Mouse (Mus musculus) myocyte (in vitro differentiated cells): ENCODE measurements around the gene Kcnf1. TPM values are rescaled to one million over a fixed set of nuclear protein-coding genes. Genes with fewer than 3 reads are reported as not detected.
"Not testable (repeated sequence)": the region's sequence is repeated elsewhere in the genome, so short reads cannot be mapped to it uniquely, and the experiment has no call there.

Experiments
- H3K27me3 ChIP-seq: one replicate; pipeline ENCODE4 v1.6.1; 2011; ENCODE audit not compliant: control insufficient read depth, insufficient read depth, insufficient read length
- H3K36me3 ChIP-seq: one replicate; pipeline ENCODE4 v1.6.1; 2011; ENCODE audit not compliant: control insufficient read depth, insufficient read depth
- H3K4me2 ChIP-seq: one replicate; pipeline ENCODE4 v1.6.1; 2011; ENCODE audit warnings: low read depth, control low read depth
- H3K4me3 ChIP-seq: one replicate; pipeline ENCODE4 v1.5.1; 2011; ENCODE audit warnings: mild to moderate bottlenecking, control low read depth, moderate library complexity
- H3K79me2 ChIP-seq: one replicate; pipeline ENCODE4 v1.6.1; 2011; ENCODE audit not compliant: control insufficient read depth, insufficient read depth
- H3ac ChIP-seq: one replicate; pipeline ENCODE4 v1.6.1; 2011; ENCODE audit not compliant: control insufficient read depth, insufficient read length
- CEBPB ChIP-seq: IDR thresholded peaks from 2 replicates; pipeline ENCODE4 v1.6.1; 2011; ENCODE audit warnings: mild to moderate bottlenecking, moderate library complexity; ENCODE audit not compliant: poor library complexity, insufficient read depth, severe bottlenecking
- E2F4 ChIP-seq: IDR thresholded peaks from one replicate; pipeline ENCODE4 v1.6.1; 2011; ENCODE audit warnings: mild to moderate bottlenecking, control low read depth, moderate library complexity; ENCODE audit not compliant: insufficient read depth
- MAX ChIP-seq: IDR thresholded peaks from one replicate; pipeline ENCODE4 v1.6.1; 2011; ENCODE audit warnings: low read depth, mild to moderate bottlenecking, control low read depth
- MYOD1 ChIP-seq, 3 experiments: IDR thresholded peaks; one replicate each; pipeline ENCODE4 v1.6.1; 2011; ENCODE audit warnings: control low read depth in 2 of 3, low read depth in 2 of 3, mild to moderate bottlenecking in 2 of 3, moderate library complexity in 1 of 3; ENCODE audit not compliant: insufficient read length in 2 of 3, control insufficient read depth in 1 of 3
- MYOG ChIP-seq, 3 experiments: IDR thresholded peaks; one replicate each; pipeline ENCODE4 v1.6.1; 2011; ENCODE audit warnings: control low read depth in 2 of 3, low read depth in 2 of 3, mild to moderate bottlenecking in 2 of 3; ENCODE audit not compliant: insufficient read length in 2 of 3, control insufficient read depth in 1 of 3, insufficient read depth in 1 of 3
- POLR2A ChIP-seq: IDR thresholded peaks from one replicate; pipeline ENCODE4 v1.6.1; 2011; ENCODE audit warnings: low read depth, mild to moderate bottlenecking, control low read depth, moderate library complexity; ENCODE audit not compliant: insufficient read length
- POLR2AphosphoS2 ChIP-seq: IDR thresholded peaks from one replicate; pipeline ENCODE4 v1.6.1; 2011; ENCODE audit warnings: low read depth, control low read depth; ENCODE audit not compliant: insufficient read length
- REST ChIP-seq: IDR thresholded peaks from one replicate; pipeline ENCODE4 v1.6.1; 2011; ENCODE audit warnings: mild to moderate bottlenecking, control low read depth, moderate library complexity; ENCODE audit not compliant: insufficient read depth, insufficient read length
- SRF ChIP-seq: IDR thresholded peaks from one replicate; pipeline ENCODE4 v1.6.1; 2011; ENCODE audit warnings: low read depth; ENCODE audit not compliant: control insufficient read depth, insufficient read length
- TCF12 ChIP-seq: IDR thresholded peaks from one replicate; pipeline ENCODE4 v1.6.1; 2011; ENCODE audit warnings: mild to moderate bottlenecking, control low read depth; ENCODE audit not compliant: poor library complexity, insufficient read depth, severe bottlenecking
- TCF3 ChIP-seq: IDR thresholded peaks from one replicate; pipeline ENCODE4 v1.6.1; 2011; ENCODE audit warnings: low read depth, control low read depth; ENCODE audit not compliant: insufficient read length
- USF1 ChIP-seq: IDR thresholded peaks from one replicate; pipeline ENCODE4 v1.6.1; 2011; ENCODE audit warnings: low read depth, mild to moderate bottlenecking, control low read depth, moderate library complexity
- polyA plus RNA-seq: library from polyadenylated mRNA; unstranded; fragments of >200 nt; fragmentation: generic; extraction: Trizol; gene quantifications from one replicate; pipeline ENCODE4 v1.2.1, GENCODE M21; 2012; ENCODE audit warnings: missing spikeins

Kcnf1 gene
- polyA plus RNA-seq, 1 experiment: 1.7 TPM

- no peaks in the 10 kb centered on the region for H3K36me3 ChIP-seq
- no peaks in the 10 kb centered on the region for H3K79me2 ChIP-seq
- H3K27me3 ChIP-seq: no peaks in the 10 kb centered on the region
- TF ChIP-seq MYOG (IDR thresholded peaks at IDR 0.05; ENCODE audit: control insufficient read depth in 1 of 3, insufficient read depth in 1 of 3, insufficient read length in 2 of 3, low read depth in 2 of 3) (no peak), TCF12 (no peak), SRF (no peak), USF1 (no peak), E2F4 (no peak), CEBPB (no peak), REST (no peak), POLR2A (no peak), TCF3 (no peak), POLR2AphosphoS2 (no peak), MYOD1 (IDR thresholded peaks at IDR 0.05; ENCODE audit: control insufficient read depth in 1 of 3, insufficient read length in 2 of 3, low read depth in 2 of 3) (no peak), MAX (no peak)
- H3K4me2 ChIP-seq: no peak overlapping the region
- H3K4me3 ChIP-seq: no peak overlapping the region
- H3ac ChIP-seq: no peak overlapping the region
These were observed 45.1 kb downstream of the Kcnf1 start for GRCm38 (mm10) chr12:17131563-17131962.

DNA sequence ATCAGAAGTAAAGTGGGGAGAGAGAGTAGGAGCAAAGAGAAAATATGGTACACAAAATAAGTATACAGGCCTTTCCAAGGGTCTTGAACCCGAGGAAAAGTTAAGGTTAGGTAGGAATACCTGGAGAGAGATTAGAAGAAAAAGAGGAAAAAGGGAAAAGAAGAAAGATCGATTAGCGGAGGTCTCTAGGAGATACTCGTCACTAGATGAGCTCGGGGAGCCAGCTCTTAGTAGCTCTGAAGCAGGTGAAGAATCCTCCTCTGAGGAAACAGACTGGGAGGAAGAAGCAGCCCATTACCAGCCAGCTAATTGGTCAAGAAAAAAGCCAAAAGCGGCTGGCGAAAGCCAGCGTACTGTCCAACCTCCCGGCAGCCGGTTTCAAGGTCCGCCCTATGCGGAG is 53.8 kb downstream of the Kcnf1 start:
- not testable (repeated sequence) for H3K4me3 ChIP-seq, H3ac ChIP-seq, H3K4me2 ChIP-seq, H3K36me3 ChIP-seq, H3K27me3 ChIP-seq, H3K79me2 ChIP-seq

Other genes with a start within 250 kb of the Kcnf1 start
- gene Pqlc3, start 176.5 kb downstream of the Kcnf1 start, polyA plus RNA-seq: 12.6 TPM
- 0.04 TPM for gene 2410004P03Rik, start 165.2 kb downstream of the Kcnf1 start, polyA plus RNA-seq
- 135 TPM for gene Pdia6, start 89.7 kb upstream of the Kcnf1 start, polyA plus RNA-seq
- 7.2 TPM for gene Atp6v1c2, start 152.5 kb upstream of the Kcnf1 start, polyA plus RNA-seq
- gene Nol10, start 171.6 kb upstream of the Kcnf1 start, polyA plus RNA-seq: 13.2 TPM